Mouse (Mus musculus) heart, postnatal 0 days (tissue): ENCODE results near the gene Atg4a-ps.

Source experiments
- CTCF ChIP-seq: IDR thresholded peaks from 2 replicates; pipeline ENCODE4 v1.5.1; 2016; ENCODE audit warnings: antibody characterized with exemption, control low read depth, low read depth
- EP300 ChIP-seq: IDR thresholded peaks from 2 replicates; pipeline ENCODE4 v1.6.1; 2016; ENCODE audit warnings: antibody characterized with exemption, low read depth

- TF ChIP-seq CTCF: no peak
- no peak for TF ChIP-seq EP300
Observed at GRCm38 (mm10) chr3:103661714-103662113, 15.8 kb upstream of the Atg4a-ps start.
